In genomic region chr3:55206413-55206812, GRCm38 (mm10) we compare ENCODE assay signal across 23 mouse cellular contexts. TPM values are rescaled to one million over a fixed set of nuclear protein-coding genes. Genes with fewer than 3 reads are reported as not detected.
A peak's percentile ranks its signal among the peaks of the same experiment; 100 is the strongest.
DNase-seq lines count a peak whose midpoint lies in the region; ATAC-seq and TF ChIP-seq lines count a peak whose summit lies in the region.
"Had no signal": no experiment of that assay in that cellular context is flagged by ENCODE, and none has a peak within 500 bp of the region (broad histone marks: within the 10 kb centered on the region; RNA-seq: fewer than 3 reads in every experiment).

No protein-coding gene starts in this region.

- no peaks in the 10 kb centered on the region for H3K4me1 ChIP-seq in intestine, postnatal 0 days (replicated peaks; ENCODE audit: control insufficient read depth, insufficient read depth, low read length)
- H3K4me1 ChIP-seq in intestine, embryonic 16.5 days (ENCODE audit: control insufficient read depth, insufficient read depth, low read length): no peaks in the 10 kb centered on the region
- H3K4me1 ChIP-seq in lung, postnatal 0 days (ENCODE audit: insufficient read depth, low read depth, low read length): no peaks in the 10 kb centered on the region
- H3K4me1 ChIP-seq: forebrain, embryonic 12.5 days; heart, embryonic 10.5 days; hindbrain, embryonic 12.5 days had no signal

- no peak for TF ChIP-seq EP300 in lung, postnatal 0 days (IDR thresholded peaks at IDR 0.05)

- ATAC-seq in intestine, postnatal 0 days: no peak
- no peak for ATAC-seq in intestine, embryonic 16.5 days
- ATAC-seq in lung, postnatal 0 days: no peak
- ATAC-seq in Patski: no peak
- ATAC-seq: inflammation-experienced regulatory T-cells, adult 6 months had no signal

- peak; percentile 22; the same call in 1 of the 2 replicates for TF ChIP-seq CTCF in intestine, postnatal 0 days (IDR thresholded peaks at IDR 0.05; ENCODE audit: low read depth)
- 0 out of 2 replicates have a peak, but pooled peaks have one; percentile 2 for TF ChIP-seq CTCF in lung, postnatal 0 days (IDR thresholded peaks at IDR 0.05)
- peak; percentile 58 for TF ChIP-seq CTCF in Patski (IDR thresholded peaks at IDR 0.05)

- CTCF ChIA-PET in Patski (lab: Charles Lee): interaction anchor here (0.6 to 1.7 kb wide), 7 partner anchors 16 to 148 kb away, joined by 3 to 5 read pairs (median 3); no protein-coding TSS in a partner anchor

- H3K36me3 ChIP-seq in intestine, postnatal 0 days (ENCODE audit: control insufficient read depth, insufficient read depth): no peaks in the 10 kb centered on the region
- H3K36me3 ChIP-seq in intestine, embryonic 16.5 days (ENCODE audit: control insufficient read depth, insufficient read depth, low read length): no peaks in the 10 kb centered on the region
- H3K36me3 ChIP-seq in lung, postnatal 0 days (ENCODE audit: insufficient read depth, low read length): no peaks in the 10 kb centered on the region
- H3K36me3 ChIP-seq: embryonic facial prominence, embryonic 13.5 days; forebrain, embryonic 12.5 days; heart, embryonic 10.5 days; hindbrain, embryonic 12.5 days had no signal

- no peaks in the 10 kb centered on the region for H3K27me3 ChIP-seq in intestine, postnatal 0 days (replicated peaks; ENCODE audit: control insufficient read depth, insufficient read depth, low read length)
- no peaks in the 10 kb centered on the region for H3K27me3 ChIP-seq in intestine, embryonic 16.5 days (replicated peaks; ENCODE audit: control insufficient read depth, insufficient read depth, low read length)
- H3K27me3 ChIP-seq in lung, postnatal 0 days (replicated peaks; ENCODE audit: insufficient read depth, low read length): no peaks in the 10 kb centered on the region
- H3K27me3 ChIP-seq in Patski: no peaks in the 10 kb centered on the region
- H3K27me3 ChIP-seq: embryonic facial prominence, embryonic 13.5 days; forebrain, embryonic 12.5 days; hindbrain, embryonic 12.5 days had no signal

- no peak overlapping the region for H3K4me3 ChIP-seq in intestine, postnatal 0 days (ENCODE audit: low read depth, low read length)
- H3K4me3 ChIP-seq in intestine, embryonic 16.5 days (ENCODE audit: low read length): no peak overlapping the region
- no peak overlapping the region for H3K4me3 ChIP-seq in lung, postnatal 0 days (ENCODE audit: low read depth, low read length)
- H3K4me3 ChIP-seq: embryonic facial prominence, embryonic 13.5 days; forebrain, embryonic 12.5 days; heart, embryonic 10.5 days; hindbrain, embryonic 12.5 days had no signal

- 97% methylated on average over 2 of the region's 2 CpGs for WGBS in intestine, postnatal 0 days
- 98% methylated on average over 2 of the region's 2 CpGs for WGBS in intestine, embryonic 16.5 days
- WGBS in lung, postnatal 0 days: 95% methylated on average over 2 of the region's 2 CpGs

- in situ Hi-C loops in Patski (cut with MboI; ENCODE audit: low pct_unique_long_range_greater_than_20kb): no loop called here

- H3K27ac ChIP-seq in intestine, postnatal 0 days (ENCODE audit: low read depth, low read length): no peak overlapping the region
- H3K27ac ChIP-seq in intestine, embryonic 16.5 days (ENCODE audit: low read length): no peak overlapping the region
- no peak overlapping the region for H3K27ac ChIP-seq in lung, postnatal 0 days (ENCODE audit: low read length)
- H3K27ac ChIP-seq: embryonic facial prominence, embryonic 13.5 days; forebrain, embryonic 12.5 days; heart, embryonic 10.5 days; hindbrain, embryonic 12.5 days had no signal

- POLR2A ChIA-PET in Patski (lab: Charles Lee): no interaction called here

- H3K9ac ChIP-seq in intestine, postnatal 0 days (ENCODE audit: low read depth, low read length): no peak overlapping the region
- H3K9ac ChIP-seq in intestine, embryonic 16.5 days (ENCODE audit: low read depth, low read length): no peak overlapping the region
- H3K9ac ChIP-seq in lung, postnatal 0 days (replicated peaks; ENCODE audit: low read depth): no peak overlapping the region
- H3K9ac ChIP-seq: embryonic facial prominence, embryonic 13.5 days; forebrain, embryonic 12.5 days; hindbrain, embryonic 12.5 days had no signal

- H3K9me3 ChIP-seq in intestine, postnatal 0 days (ENCODE audit: control insufficient read depth): no peaks in the 10 kb centered on the region
- H3K9me3 ChIP-seq in intestine, embryonic 16.5 days (ENCODE audit: control insufficient read depth, low read length): no peaks in the 10 kb centered on the region
- no peaks in the 10 kb centered on the region for H3K9me3 ChIP-seq in lung, postnatal 0 days (ENCODE audit: low read length)
- H3K9me3 ChIP-seq: embryonic facial prominence, embryonic 13.5 days; heart, embryonic 10.5 days; hindbrain, embryonic 12.5 days had no signal

- no peak for DNase-seq in lung, postnatal 0 days (ENCODE audit: low spot score)
- DNase-seq in lung, postnatal 14 days: no peak
- DNase-seq in Patski (ENCODE audit: low read depth, low spot score): no peak
- no peak for DNase-seq in ovary, postnatal 14 days (ENCODE audit: low spot score)
- DNase-seq in adrenal gland, adult 18-20 months (ENCODE audit: low spot score in 2 of 2): no peak
- DNase-seq: adrenal gland, postnatal 10 days; cerebellum, adult 11 months; cerebellum, adult 9-10 months; cerebellum, postnatal 36 days; gastrocnemius, postnatal 10 days; heart, adult 18-20 months; heart, postnatal 10 days; heart, postnatal 4 days had no signal

- no peak overlapping the region for H3K4me2 ChIP-seq in intestine, postnatal 0 days (replicated peaks; ENCODE audit: low read depth)
- H3K4me2 ChIP-seq in intestine, embryonic 16.5 days (ENCODE audit: low read depth, low read length): no peak overlapping the region
- no peak overlapping the region for H3K4me2 ChIP-seq in lung, postnatal 0 days (replicated peaks; ENCODE audit: low read depth, low read length)
- H3K4me2 ChIP-seq: embryonic facial prominence, embryonic 13.5 days; forebrain, embryonic 12.5 days; hindbrain, embryonic 12.5 days had no signal

RNA-seq across cellular contexts. Expression of gene Sohlh2, which starts 24.6 kb away (rescaled TPM):
- polyA plus RNA-seq in intestine, postnatal 0 days (2015; fragmentation: Nextera tagmentation; extraction: Ambion mirVana): not detected in 2 replicates
- polyA plus RNA-seq in intestine, embryonic 16.5 days (2015; fragmentation: Nextera tagmentation; extraction: Ambion mirVana): not detected in 2 replicates
- polyA plus RNA-seq in lung, postnatal 0 days (2015; fragmentation: Nextera tagmentation; extraction: Ambion mirVana): not detected in 2 replicates
- polyA plus RNA-seq in Patski (2021): not detected
- not detected for total RNA-seq in adrenal gland, adult 18-20 months (2021)
- total RNA-seq: adrenal gland, postnatal 10 days; heart, adult 18-20 months; heart, postnatal 10 days; MEL had no signal
- polyA plus RNA-seq: brain, embryonic 14.5 days; embryonic facial prominence, embryonic 13.5 days; forebrain, embryonic 12.5 days; heart, embryonic 14.5 days; hindbrain, embryonic 12.5 days; inflammation-experienced regulatory T-cells, adult 6 months had no signal

RNA-seq across cellular contexts. Expression of gene Dclk1, which starts 35.8 kb away (rescaled TPM):
- 3.1 and 5.0 TPM in 2 replicates for polyA plus RNA-seq in intestine, postnatal 0 days (2015; fragmentation: Nextera tagmentation; extraction: Ambion mirVana)
- polyA plus RNA-seq in intestine, embryonic 16.5 days (2015; fragmentation: Nextera tagmentation; extraction: Ambion mirVana): 9.3 and 11.6 TPM in 2 replicates
- polyA plus RNA-seq in lung, postnatal 0 days (2015; fragmentation: Nextera tagmentation; extraction: Ambion mirVana): 3.1 and 4.0 TPM in 2 replicates
- polyA plus RNA-seq in Patski (2021): 16.7 TPM
- 1 to 10 TPM; 2.6 to 5.2 TPM for total RNA-seq in adrenal gland, adult 18-20 months (2021)
- total RNA-seq: MEL had no signal

Comparison
In these comparisons a context has a peak if more than half of its experiments do, and no peak if none do; other contexts are left out.
1. CTCF ChIP-seq: peak in every context shown above with its lines; median percentile 58 in Patski; 22 in intestine, postnatal 0 days; 2 in lung, postnatal 0 days.